15 mouse cellular contexts compared by ENCODE assay signal in the genomic region with DNA sequence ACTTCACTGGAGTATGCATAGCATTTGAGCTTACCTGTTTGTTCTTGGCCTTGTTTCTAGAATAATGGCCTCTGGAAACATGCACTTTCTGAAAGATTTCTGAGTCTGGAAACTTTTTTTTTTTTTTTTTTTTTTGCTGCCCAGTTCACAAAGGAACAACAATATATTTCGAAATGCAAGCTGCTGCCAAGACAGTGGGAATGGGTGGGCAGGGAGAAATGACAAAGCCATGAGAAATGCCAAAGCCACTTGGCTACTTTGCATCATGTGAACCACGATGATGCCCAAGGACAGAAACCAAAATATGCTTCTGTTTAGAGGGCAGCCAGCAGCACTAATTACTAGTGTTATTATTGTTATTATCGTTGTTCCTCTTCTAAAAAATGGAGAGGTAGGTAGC.
"Had no signal": no experiment of that assay in that cellular context is flagged by ENCODE, and none has a peak within 500 bp of the region (broad histone marks: within the 10 kb centered on the region; RNA-seq: fewer than 3 reads in every experiment).

No protein-coding gene starts in this region.

- DNase-seq: kidney, adult 8-10 months; kidney, postnatal 10 days; kidney, postnatal 36 days; layer of hippocampus, adult 9-11 months; liver, embryonic 13.5 days; lung, adult 2 months; lung, postnatal 14 days; lung, postnatal 4 days; retina, postnatal 1 day; thymus, adult 18-20 months; thymus, postnatal 36 days had no signal

- H3K36me3 ChIP-seq: kidney, embryonic 15.5 days; liver, embryonic 13.5 days; midbrain, embryonic 12.5 days; midbrain, embryonic 15.5 days; neural tube, embryonic 13.5 days had no signal

- H3K4me3 ChIP-seq: kidney, embryonic 15.5 days; liver, embryonic 13.5 days; midbrain, embryonic 12.5 days; midbrain, embryonic 15.5 days; neural tube, embryonic 13.5 days had no signal

- H3K27me3 ChIP-seq: kidney, embryonic 15.5 days; liver, embryonic 13.5 days; midbrain, embryonic 12.5 days; midbrain, embryonic 15.5 days; neural tube, embryonic 13.5 days had no signal

- H3K9me3 ChIP-seq: kidney, embryonic 15.5 days; liver, embryonic 13.5 days; midbrain, embryonic 12.5 days; midbrain, embryonic 15.5 days; neural tube, embryonic 13.5 days had no signal

- H3K9ac ChIP-seq: kidney, embryonic 15.5 days; liver, embryonic 13.5 days; midbrain, embryonic 12.5 days; midbrain, embryonic 15.5 days; neural tube, embryonic 13.5 days had no signal

- H3K27ac ChIP-seq: kidney, embryonic 15.5 days; liver, embryonic 13.5 days; midbrain, embryonic 12.5 days; midbrain, embryonic 15.5 days; neural tube, embryonic 13.5 days had no signal

- H3K4me1 ChIP-seq: kidney, embryonic 15.5 days; midbrain, embryonic 12.5 days; midbrain, embryonic 15.5 days; neural tube, embryonic 13.5 days had no signal
